Mouse (Mus musculus) intestine, embryonic 16.5 days (tissue): Measurements from ENCODE around the gene Mfn2. TPM values are rescaled to one million over a fixed set of nuclear protein-coding genes. Genes with fewer than 3 reads are reported as not detected.

Experiments
- ATAC-seq: fragments of 200-750 bp; cut with Nextera tagmentation; 2 replicates; pipeline ENCODE4 v1.8.0; 2017; ENCODE audit warnings: moderate TSS enrichment, moderate library complexity
- H3K27ac ChIP-seq: fragments of 300-500 bp; sonication (generic); 2 replicates; pipeline ENCODE4 v1.5.1; 2014; ENCODE audit warnings: mild to moderate bottlenecking, low read length
- H3K27me3 ChIP-seq: fragments of 300-500 bp; sonication (generic); replicated peaks from 2 replicates; pipeline ENCODE4 v1.6.1; 2014; ENCODE audit warnings: low read length, control low read depth, mixed read lengths; ENCODE audit not compliant: control insufficient read depth, insufficient read depth
- H3K36me3 ChIP-seq: fragments of 300-500 bp; sonication (generic); 2 replicates; pipeline ENCODE4 v1.6.1; 2014; ENCODE audit warnings: low read length, control low read depth; ENCODE audit not compliant: control insufficient read depth, insufficient read depth
- H3K4me1 ChIP-seq: fragments of 300-500 bp; sonication (generic); 2 replicates; pipeline ENCODE4 v1.6.1; 2014; ENCODE audit warnings: low read length, control low read depth, mixed read lengths; ENCODE audit not compliant: control insufficient read depth, insufficient read depth
- H3K4me2 ChIP-seq: fragments of 300-500 bp; sonication (generic); 2 replicates; pipeline ENCODE4 v1.6.1; 2014; ENCODE audit warnings: low read depth, low read length, control low read depth
- H3K4me3 ChIP-seq: fragments of 300-500 bp; sonication (generic); 2 replicates; pipeline ENCODE4 v1.5.1; 2014; ENCODE audit warnings: mild to moderate bottlenecking, low read length
- H3K9ac ChIP-seq: fragments of 300-500 bp; sonication (generic); 2 replicates; pipeline ENCODE4 v1.6.1; 2014; ENCODE audit warnings: low read depth, low read length
- H3K9me3 ChIP-seq: fragments of 300-500 bp; sonication (generic); 2 replicates; pipeline ENCODE4 v1.6.1; 2016; ENCODE audit warnings: low read length, control low read depth; ENCODE audit not compliant: control insufficient read depth
- WGBS: fragments of 180-500 bp; shearing (Covaris S2); extraction: QIAGEN DNeasy Blood & Tissue Kit; methylation state at CpG from one replicate; pipeline ENCODE4 v1.1.7; 2014; 5-methylcytosine and 5-hydroxymethylcytosine counted together
- polyA plus RNA-seq: library from polyadenylated mRNA; unstranded; fragments of >200 nt; fragmentation: Nextera tagmentation; extraction: Ambion mirVana; gene quantifications from 2 replicates; pipeline ENCODE4 v1.2.1, GENCODE M21; 2015

The Mfn2 gene
- polyA plus RNA-seq, 1 experiment from 2014 or later, result 50.8 TPM

DNA sequence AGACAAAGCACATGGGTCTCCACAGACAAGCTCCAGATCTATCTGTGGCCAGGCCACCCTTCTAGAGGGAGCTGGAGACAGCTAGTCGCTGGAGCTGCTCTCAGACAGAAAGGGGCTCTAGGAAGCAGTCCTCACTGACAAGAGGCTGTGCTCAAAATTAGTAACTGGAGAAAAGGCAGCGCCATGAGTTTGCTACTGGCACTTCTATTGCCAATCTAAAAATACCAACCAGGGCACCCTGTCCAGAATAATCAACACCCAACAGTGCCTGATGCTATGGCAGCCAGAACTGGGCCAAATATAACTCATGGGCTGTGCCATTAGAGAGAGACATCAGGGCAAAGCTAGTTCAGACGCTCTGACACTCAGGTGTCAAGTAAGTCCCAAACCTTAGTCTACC, 7.2 kb downstream of the Mfn2 start:
- H3K4me1 ChIP-seq, result 0 out of 2 replicates have a peak, but pooled peaks cover 6% of the 10 kb centered on the region
- no peak overlapping the region for H3K4me3 ChIP-seq
- ATAC-seq, result no peak
- 88% methylated on average over 3 of the region's 3 CpGs for WGBS
- no peak overlapping the region for H3K4me2 ChIP-seq
- H3K27me3 ChIP-seq, result no peaks in the 10 kb centered on the region
- peaks cover 6% of the 10 kb centered on the region; the same call in 1 of the 2 replicates for H3K36me3 ChIP-seq
- no peak overlapping the region for H3K27ac ChIP-seq
- H3K9me3 ChIP-seq, result no peaks in the 10 kb centered on the region
- no peak overlapping the region for H3K9ac ChIP-seq

DNA sequence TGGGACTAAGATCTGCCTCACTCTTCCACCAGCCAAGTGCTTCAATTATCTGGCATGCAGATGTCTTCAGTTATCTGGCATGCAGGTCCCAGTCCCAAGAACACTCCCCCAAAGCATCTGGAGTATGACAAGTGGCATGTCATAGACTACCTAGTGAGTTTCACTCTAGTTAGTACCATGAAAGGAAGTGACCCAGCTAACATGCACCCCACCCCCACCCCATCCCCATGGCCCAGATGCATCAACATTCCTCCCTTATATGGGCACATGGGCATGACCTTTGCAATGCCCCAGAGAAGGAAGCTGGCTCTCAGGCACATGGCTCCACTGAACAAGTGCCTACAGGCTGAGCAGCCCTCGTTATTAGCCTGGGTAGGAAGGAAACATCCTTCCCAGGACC, 8.1 kb downstream of the Mfn2 start:
- H3K4me3 ChIP-seq, result no peak overlapping the region
- ATAC-seq, result no peak
- H3K9me3 ChIP-seq, result no peaks in the 10 kb centered on the region
- peaks cover 6% of the 10 kb centered on the region; the same call in 1 of the 2 replicates for H3K36me3 ChIP-seq
- WGBS, result 46% methylated on average over 1 of the region's 1 CpGs
- H3K4me1 ChIP-seq, result 0 out of 2 replicates have a peak, but pooled peaks cover 3% of the 10 kb centered on the region
- no peak overlapping the region for H3K4me2 ChIP-seq
- no peak overlapping the region for H3K27ac ChIP-seq
- no peaks in the 10 kb centered on the region for H3K27me3 ChIP-seq
- H3K9ac ChIP-seq, result no peak overlapping the region

DNA sequence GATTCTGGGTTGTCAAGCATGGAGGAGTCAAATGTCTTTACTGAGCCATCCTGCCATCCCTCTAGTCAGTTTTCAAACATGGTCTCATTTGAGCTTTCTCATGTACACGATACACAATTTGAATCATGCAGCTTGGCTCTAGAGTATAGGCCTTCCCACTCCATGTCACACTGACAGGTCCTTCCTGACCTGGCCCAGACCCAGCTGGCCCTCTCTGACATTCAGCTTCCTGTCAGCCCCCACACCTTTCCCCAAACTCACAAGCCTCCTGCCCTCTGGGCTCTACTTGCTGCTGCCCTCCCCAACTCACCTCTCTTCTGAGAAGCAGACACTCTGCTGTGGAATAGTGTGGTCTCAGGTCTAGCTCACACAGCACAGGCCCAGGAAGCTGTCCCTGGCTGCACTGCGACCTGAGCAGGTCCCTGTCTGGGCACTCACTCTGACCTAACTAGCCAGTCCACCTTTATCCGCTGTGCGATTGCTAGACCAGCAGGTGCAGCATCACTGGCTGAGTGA, 8.6 kb downstream of the Mfn2 start:
- no peaks in the 10 kb centered on the region for H3K9me3 ChIP-seq
- H3K27ac ChIP-seq, result no peak overlapping the region
- H3K9ac ChIP-seq, result no peak overlapping the region
- no peak overlapping the region for H3K4me3 ChIP-seq
- H3K4me2 ChIP-seq, result no peak overlapping the region
- no peak for ATAC-seq
- peaks cover 6% of the 10 kb centered on the region; the same call in 1 of the 2 replicates for H3K36me3 ChIP-seq
- WGBS, result 90% methylated on average over 4 of the region's 4 CpGs
- H3K4me1 ChIP-seq, result 0 out of 2 replicates have a peak, but pooled peaks cover 1% of the 10 kb centered on the region
- H3K27me3 ChIP-seq, result no peaks in the 10 kb centered on the region

DNA sequence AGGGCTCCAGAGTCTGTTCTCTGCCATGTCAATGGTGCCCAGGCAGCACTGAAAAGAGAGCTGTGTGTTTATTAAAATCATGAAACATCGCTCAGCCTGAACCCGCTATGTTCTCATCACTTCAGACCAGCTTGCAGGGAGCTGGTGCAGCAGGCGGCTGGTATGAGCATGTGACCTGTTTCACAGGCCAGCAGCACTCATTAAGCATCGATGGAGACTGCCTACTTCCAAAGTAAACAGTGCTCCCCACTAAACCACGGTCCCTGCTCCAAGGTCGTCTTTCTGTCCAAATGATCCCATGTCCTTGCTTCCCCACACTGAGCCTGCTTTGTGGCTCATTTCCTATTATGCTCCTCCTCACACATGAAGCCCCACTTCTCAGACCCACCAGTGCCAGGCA, 14.2 kb downstream of the Mfn2 start:
- Histone ChIP-seq H3K4me3 (no peak overlapping the region), H3K9me3 (no peaks in the 10 kb centered on the region), H3K27me3 (no peaks in the 10 kb centered on the region), H3K36me3 (peaks cover 37% of the 10 kb centered on the region), H3K4me2 (no peak overlapping the region), H3K4me1 (no peaks in the 10 kb centered on the region), H3K27ac (no peak overlapping the region), H3K9ac (no peak overlapping the region)
- no peak for ATAC-seq
- WGBS, result 70% methylated on average over 6 of the region's 6 CpGs

DNA sequence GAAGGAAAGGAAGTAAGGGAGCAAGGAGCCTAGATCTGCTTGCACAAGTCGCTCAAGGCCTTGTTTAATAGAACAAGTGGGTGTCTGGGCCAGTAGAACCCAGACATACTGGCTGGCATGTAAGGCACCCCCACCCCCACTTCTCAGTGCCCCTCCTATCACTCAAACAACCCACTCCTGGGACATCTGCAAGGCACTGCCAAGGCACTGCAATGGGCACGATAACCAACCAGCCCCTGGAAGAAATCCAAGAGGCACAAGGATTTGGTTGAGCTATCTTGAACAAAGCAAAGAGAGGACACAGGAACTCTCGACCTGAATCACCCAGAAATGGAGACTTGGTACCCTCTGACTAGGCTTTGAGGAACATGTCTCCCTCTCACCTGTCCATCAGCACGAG, 16.3 kb downstream of the Mfn2 start:
- no peak overlapping the region for H3K4me2 ChIP-seq
- H3K27me3 ChIP-seq, result no peaks in the 10 kb centered on the region
- no peak for ATAC-seq
- no peak overlapping the region for H3K27ac ChIP-seq
- no peaks in the 10 kb centered on the region for H3K9me3 ChIP-seq
- no peak overlapping the region for H3K9ac ChIP-seq
- WGBS, result 90% methylated on average over 4 of the region's 4 CpGs
- no peak overlapping the region for H3K4me3 ChIP-seq
- no peaks in the 10 kb centered on the region for H3K4me1 ChIP-seq
- H3K36me3 ChIP-seq, result peaks cover 41% of the 10 kb centered on the region

DNA sequence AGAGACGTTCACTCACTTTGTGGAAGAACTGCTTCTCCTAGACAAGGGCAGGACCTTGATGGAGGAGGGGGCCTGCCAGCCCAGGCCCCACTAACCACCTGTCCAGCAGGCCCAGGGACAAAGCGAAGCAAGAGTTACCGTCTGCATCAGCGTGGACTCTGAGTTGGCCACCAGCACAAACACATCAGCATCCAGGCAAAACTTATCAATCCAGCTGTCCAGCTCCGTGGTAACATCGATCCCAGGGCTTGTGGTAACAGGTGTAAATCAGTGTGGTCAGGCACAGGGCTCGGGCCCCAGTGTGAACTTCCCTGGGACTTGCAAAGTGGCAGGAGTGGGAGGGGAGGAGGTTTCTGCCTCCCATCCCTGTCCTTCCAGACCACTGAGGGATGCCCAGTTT, 17.2 kb downstream of the Mfn2 start:
- ATAC-seq, result no peak
- no peaks in the 10 kb centered on the region for H3K9me3 ChIP-seq
- 91% methylated on average over 7 of the region's 7 CpGs for WGBS
- H3K9ac ChIP-seq, result no peak overlapping the region
- no peaks in the 10 kb centered on the region for H3K27me3 ChIP-seq
- H3K36me3 ChIP-seq, result peaks cover 48% of the 10 kb centered on the region
- H3K4me1 ChIP-seq, result no peaks in the 10 kb centered on the region
- no peak overlapping the region for H3K27ac ChIP-seq
- H3K4me2 ChIP-seq, result no peak overlapping the region
- no peak overlapping the region for H3K4me3 ChIP-seq

DNA sequence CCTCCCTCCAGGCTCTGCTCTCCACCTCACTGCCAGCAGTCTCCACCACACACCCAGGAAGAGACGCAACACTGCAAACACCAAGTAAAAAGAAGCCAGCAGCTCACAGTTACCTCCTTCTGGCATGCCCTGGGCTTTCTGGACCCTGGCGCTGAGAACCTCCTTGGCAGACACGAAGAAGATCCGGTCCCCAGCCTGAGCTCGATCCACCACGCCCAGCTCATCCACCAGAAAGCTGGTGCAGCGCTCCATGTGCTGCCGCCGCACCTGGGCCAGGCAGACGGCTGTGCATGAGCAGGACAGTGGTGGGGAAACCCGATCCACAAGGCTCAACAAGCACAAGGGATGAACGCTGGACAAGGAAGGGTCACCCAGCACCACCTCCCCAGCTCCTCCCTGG, 18.3 kb downstream of the Mfn2 start:
- Histone ChIP-seq H3K4me2 (no peak overlapping the region), H3K36me3 (peaks cover 52% of the 10 kb centered on the region), H3K27ac (no peak overlapping the region), H3K4me1 (no peaks in the 10 kb centered on the region), H3K9me3 (no peaks in the 10 kb centered on the region), H3K27me3 (no peaks in the 10 kb centered on the region), H3K4me3 (no peak overlapping the region), H3K9ac (no peak overlapping the region)
- ATAC-seq, result no peak
- 93% methylated on average over 12 of the region's 12 CpGs for WGBS

DNA sequence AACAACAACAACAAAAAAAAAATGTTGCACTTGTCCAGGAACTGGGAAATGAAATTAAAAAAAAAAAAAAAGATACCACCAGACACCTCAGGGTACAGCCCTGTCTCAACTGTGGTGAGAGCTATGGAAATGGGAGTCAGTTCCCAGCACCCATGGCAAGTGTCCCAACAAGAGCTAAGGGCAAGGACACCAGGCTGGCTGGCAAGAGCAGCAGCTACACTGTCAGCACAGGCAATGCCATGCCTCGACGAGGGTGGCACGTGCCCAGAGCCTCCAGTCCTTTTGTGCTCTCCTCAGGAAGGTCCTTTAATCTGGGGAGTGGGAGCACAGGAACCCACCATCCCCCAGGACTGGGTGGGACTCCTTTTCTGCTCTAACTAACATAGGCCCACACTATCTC, 20.4 kb downstream of the Mfn2 start:
- Histone ChIP-seq H3K36me3 (peaks cover 45% of the 10 kb centered on the region), H3K4me1 (no peaks in the 10 kb centered on the region), H3K4me3 (no peak overlapping the region), H3K27me3 (no peaks in the 10 kb centered on the region), H3K4me2 (no peak overlapping the region), H3K9ac (no peak overlapping the region), H3K9me3 (no peaks in the 10 kb centered on the region), H3K27ac (no peak overlapping the region)
- WGBS, result 95% methylated on average over 3 of the region's 3 CpGs
- no peak for ATAC-seq

DNA sequence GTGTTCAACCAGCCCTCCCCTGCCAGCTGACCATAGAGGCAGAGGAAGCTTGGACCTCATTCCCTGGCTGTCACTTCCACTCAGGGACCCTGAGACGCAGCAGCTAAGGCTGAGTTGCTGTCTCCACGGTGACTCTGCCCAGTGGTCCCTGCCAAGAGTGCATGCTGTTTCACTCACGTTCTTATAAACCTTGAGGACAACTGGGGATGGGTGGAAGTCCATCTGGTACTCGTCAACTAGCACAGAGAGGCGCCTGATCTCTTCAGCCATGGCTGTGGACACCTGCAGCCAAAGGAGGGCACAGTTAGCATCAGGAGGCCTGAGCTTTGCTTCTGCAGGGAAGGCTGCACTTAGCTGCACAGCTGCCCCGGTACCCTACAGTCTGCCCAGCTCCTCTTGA, 21.5 kb downstream of the Mfn2 start:
- H3K4me3 ChIP-seq, result no peak overlapping the region
- no peaks in the 10 kb centered on the region for H3K27me3 ChIP-seq
- H3K9me3 ChIP-seq, result no peaks in the 10 kb centered on the region
- peaks cover 47% of the 10 kb centered on the region for H3K36me3 ChIP-seq
- H3K27ac ChIP-seq, result no peak overlapping the region
- H3K9ac ChIP-seq, result no peak overlapping the region
- WGBS, result 80% methylated on average over 6 of the region's 6 CpGs
- no peak for ATAC-seq
- no peaks in the 10 kb centered on the region for H3K4me1 ChIP-seq
- H3K4me2 ChIP-seq, result no peak overlapping the region

DNA sequence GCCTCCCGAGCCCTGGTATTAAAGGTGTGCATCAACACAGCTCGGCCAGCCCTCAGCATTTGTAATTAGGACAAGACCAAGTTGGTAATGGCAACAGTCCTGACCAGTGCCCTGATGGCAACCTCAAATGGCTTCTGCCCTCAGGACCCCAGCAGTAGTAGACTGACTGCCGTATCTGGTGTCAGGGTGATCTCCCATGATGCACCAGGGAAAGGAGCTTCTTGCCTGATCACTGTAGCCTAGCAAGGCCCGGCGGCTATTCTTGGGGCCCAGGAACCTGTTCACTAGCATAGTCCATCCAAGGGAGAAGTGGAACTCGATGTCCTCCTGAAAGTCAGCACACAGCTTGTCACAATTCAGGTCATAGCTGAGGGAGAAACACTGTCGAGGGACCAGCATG, 22.7 kb downstream of the Mfn2 start:
- no peak overlapping the region for H3K9ac ChIP-seq
- no peak for ATAC-seq
- H3K27ac ChIP-seq, result no peak overlapping the region
- no peak overlapping the region for H3K4me2 ChIP-seq
- H3K36me3 ChIP-seq, result peaks cover 42% of the 10 kb centered on the region
- H3K4me3 ChIP-seq, result no peak overlapping the region
- no peaks in the 10 kb centered on the region for H3K4me1 ChIP-seq
- no peaks in the 10 kb centered on the region for H3K9me3 ChIP-seq
- WGBS, result 94% methylated on average over 7 of the region's 7 CpGs
- no peaks in the 10 kb centered on the region for H3K27me3 ChIP-seq
